Mouse (Mus musculus) hindbrain, postnatal 0 days (tissue): Measurements from ENCODE around the gene Celf5. TPM values are rescaled to one million over a fixed set of nuclear protein-coding genes. Genes with fewer than 3 reads are reported as not detected.

Source experiments
- ATAC-seq: fragments of 200-750 bp; cut with Nextera tagmentation; 2 replicates; pipeline ENCODE4 v1.8.0; 2017; ENCODE audit warnings: mild to moderate bottlenecking, moderate TSS enrichment, moderate library complexity
- DNase-seq: peaks from one replicate; pipeline ENCODE4 v3.0.0-alpha.2; 2015; ENCODE audit warnings: low spot score
- H3K27ac ChIP-seq: fragments of 300-500 bp; sonication (generic); 2 replicates; pipeline ENCODE4 v1.5.1; 2014; ENCODE audit warnings: mild to moderate bottlenecking
- H3K27me3 ChIP-seq: fragments of 300-500 bp; sonication (generic); 2 replicates; pipeline ENCODE4 v1.6.1; 2014; ENCODE audit warnings: low read length, mixed read lengths; ENCODE audit not compliant: insufficient read depth
- H3K36me3 ChIP-seq: fragments of 300-500 bp; sonication (generic); 2 replicates; pipeline ENCODE4 v1.6.1; 2014; ENCODE audit warnings: low read length, mixed read lengths; ENCODE audit not compliant: insufficient read depth
- H3K4me1 ChIP-seq: fragments of 300-500 bp; sonication (generic); 2 replicates; pipeline ENCODE4 v1.6.1; 2014; ENCODE audit warnings: antibody characterized with exemption, low read length, mixed read lengths; ENCODE audit not compliant: insufficient read depth
- H3K4me2 ChIP-seq: fragments of 300-500 bp; sonication (generic); 2 replicates; pipeline ENCODE4 v1.6.1; 2014; ENCODE audit warnings: low read depth, mild to moderate bottlenecking, low read length, moderate library complexity, mixed read lengths
- H3K4me3 ChIP-seq: fragments of 300-500 bp; sonication (generic); 2 replicates; pipeline ENCODE4 v1.5.1; 2014; ENCODE audit warnings: low read length
- H3K9ac ChIP-seq: fragments of 300-500 bp; sonication (generic); replicated peaks from 2 replicates; pipeline ENCODE4 v1.6.1; 2014; ENCODE audit warnings: mild to moderate bottlenecking, low read length, moderate library complexity, mixed read lengths
- H3K9me3 ChIP-seq: fragments of 300-500 bp; sonication (generic); 2 replicates; pipeline ENCODE4 v1.6.1; 2016; ENCODE audit warnings: low read length, mixed read lengths
- CTCF ChIP-seq: IDR thresholded peaks from 2 replicates; pipeline ENCODE4 v1.5.1; 2016; ENCODE audit warnings: antibody characterized with exemption, control low read depth, low read depth
- WGBS: fragments of 180-500 bp; shearing (Covaris S2); extraction: QIAGEN DNeasy Blood & Tissue Kit; methylation state at CpG from one replicate; pipeline ENCODE4 v1.1.7; 2014; 5-methylcytosine and 5-hydroxymethylcytosine counted together
- polyA plus RNA-seq: library from polyadenylated mRNA; unstranded; fragments of >200 nt; fragmentation: Nextera tagmentation; extraction: Ambion mirVana; gene quantifications from 2 replicates; pipeline ENCODE4 v1.2.1, GENCODE M21; 2015
- total RNA-seq: library from RNA; depleted of rRNA; stranded (reverse); fragments of >200 nt; gene quantifications from 2 replicates; pipeline ENCODE4 v1.2.3, GENCODE M21; 2014

Gene Celf5
- total and polyA plus RNA-seq, 2 experiments from 2014 or later = 43.2 to 93.9 TPM

- H3K9ac ChIP-seq = peak overlapping the region; percentile 28; the same call in 1 of the 2 replicates
- no peak for DNase-seq
- 41% methylated on average over 12 of the region's 12 CpGs for WGBS
- H3K4me3 ChIP-seq = no peak overlapping the region
- no peak for TF ChIP-seq CTCF
- H3K27me3 ChIP-seq = no peaks in the 10 kb centered on the region
- peaks cover 24% of the 10 kb centered on the region for H3K4me1 ChIP-seq
- ATAC-seq = no peak
- no peaks in the 10 kb centered on the region for H3K36me3 ChIP-seq
- H3K9me3 ChIP-seq = no peaks in the 10 kb centered on the region
- peak overlapping the region; percentile 42 for H3K4me2 ChIP-seq
- peak overlapping the region; percentile 77 for H3K27ac ChIP-seq
Observed at GRCm38 (mm10) chr10:81417227-81418215, 65.0 kb downstream of the Celf5 start.

- peak; percentile 79 for TF ChIP-seq CTCF
- peak overlapping the region; percentile 42 for H3K4me2 ChIP-seq
- H3K9me3 ChIP-seq = no peaks in the 10 kb centered on the region
- H3K4me1 ChIP-seq = peaks cover 30% of the 10 kb centered on the region
- 3% methylated on average over 18 of the region's 26 CpGs for WGBS
- ATAC-seq (peak; percentile 89), DNase-seq (peak; percentile 92)
- no peaks in the 10 kb centered on the region for H3K27me3 ChIP-seq
- no peaks in the 10 kb centered on the region for H3K36me3 ChIP-seq
- peak overlapping the region; percentile 13; the same call in 1 of the 2 replicates for H3K4me3 ChIP-seq
- H3K27ac ChIP-seq = peak overlapping the region; percentile 77
- 0 out of 2 replicates have a peak overlapping the region, but pooled peaks have one; percentile 28 for H3K9ac ChIP-seq
Observed at GRCm38 (mm10) chr10:81416581-81417226, 65.8 kb downstream of the Celf5 start.

- Histone ChIP-seq H3K27ac (peak overlapping the region; percentile 22; the same call in 1 of the 2 replicates), H3K27me3 (no peaks in the 10 kb centered on the region), H3K4me3 (no peak overlapping the region), H3K9me3 (no peaks in the 10 kb centered on the region), H3K4me2 (no peak overlapping the region), H3K36me3 (no peaks in the 10 kb centered on the region), H3K4me1 (peaks cover 36% of the 10 kb centered on the region), H3K9ac (no peak overlapping the region)
- DNase-seq = no peak
- ATAC-seq = no peak
- no peak for TF ChIP-seq CTCF
- 63% methylated on average over 17 of the region's 17 CpGs for WGBS
Observed at GRCm38 (mm10) chr10:81415549-81416310, 66.8 kb downstream of the Celf5 start.

- H3K4me2 ChIP-seq = no peak overlapping the region
- no peak for ATAC-seq
- peak overlapping the region; percentile 12; the same call in 1 of the 2 replicates for H3K27ac ChIP-seq
- H3K27me3 ChIP-seq = no peaks in the 10 kb centered on the region
- TF ChIP-seq CTCF = no peak
- no peak for DNase-seq
- H3K9me3 ChIP-seq = no peaks in the 10 kb centered on the region
- H3K4me3 ChIP-seq = no peak overlapping the region
- 80% methylated on average over 5 of the region's 5 CpGs for WGBS
- H3K36me3 ChIP-seq = no peaks in the 10 kb centered on the region
- peaks cover 36% of the 10 kb centered on the region for H3K4me1 ChIP-seq
- H3K9ac ChIP-seq = no peak overlapping the region
Observed at GRCm38 (mm10) chr10:81415146-81415545, 67.4 kb downstream of the Celf5 start.

GRCm38 (mm10) chr10:81414682-81415081 lies 67.8 kb downstream of the Celf5 start:
- peak; percentile 54 for DNase-seq
- Histone ChIP-seq H3K9me3 (no peaks in the 10 kb centered on the region), H3K36me3 (no peaks in the 10 kb centered on the region), H3K4me3 (no peak overlapping the region), H3K27me3 (no peaks in the 10 kb centered on the region), H3K27ac (peak overlapping the region; percentile 71; the same call in 1 of the 2 replicates), H3K9ac (no peak overlapping the region), H3K4me1 (peaks cover 36% of the 10 kb centered on the region), H3K4me2 (no peak overlapping the region)
- no peak for TF ChIP-seq CTCF
- ATAC-seq = no peak
